Mouse (Mus musculus) regulatory T cell (primary cell): ENCODE data around the gene Atox1.

Experiments used
- in situ Hi-C: fragments of 300-600 bp; cut with MboI, MseI; formaldehyde crosslinking; loops from one replicate; pipeline ENCODE4 v1.15.1; 2025; ENCODE audit warnings: high pct_unique_total_duplicates

Gene Atox1

GRCm38 (mm10) chr11:55413416-55413796 lies 47.6 kb downstream of the Atox1 start:
- in situ Hi-C loops, result no loop called here

GRCm38 (mm10) chr11:55412680-55413415 lies 48.2 kb downstream of the Atox1 start:
- in situ Hi-C loops, result no loop called here

- in situ Hi-C loops, result no loop called here
Measured at GRCm38 (mm10) chr11:55412034-55412433, 49.0 kb downstream of the Atox1 start.

GRCm38 (mm10) chr11:55410502-55410901 lies 50.5 kb downstream of the Atox1 start:
- in situ Hi-C loops, result no loop called here

GRCm38 (mm10) chr11:55410005-55410404 lies 51.0 kb downstream of the Atox1 start:
- in situ Hi-C loops, result no loop called here

- in situ Hi-C loops, result loop anchor here (5.0 kb wide), 1 partner anchor 35 kb away; no protein-coding TSS in a partner anchor
Measured at GRCm38 (mm10) chr11:55407133-55407532, 53.9 kb downstream of the Atox1 start.

- in situ Hi-C loops, result loop anchor here (5.0 kb wide), 1 partner anchor 36 kb away; no protein-coding TSS in a partner anchor
Measured at GRCm38 (mm10) chr11:55405601-55406469, 55.2 kb downstream of the Atox1 start.

GRCm38 (mm10) chr11:55404659-55405457 lies 56.2 kb downstream of the Atox1 start:
- in situ Hi-C loops, result loop anchor here (5.0 kb wide), 1 partner anchor 37 kb away; no protein-coding TSS in a partner anchor

GRCm38 (mm10) chr11:55400863-55401262 lies 60.2 kb downstream of the Atox1 start:
- in situ Hi-C loops, result no loop called here

- in situ Hi-C loops, result no loop called here
Measured at GRCm38 (mm10) chr11:55398371-55398770, 62.7 kb downstream of the Atox1 start.

GRCm38 (mm10) chr11:55397441-55397840 lies 63.6 kb downstream of the Atox1 start:
- in situ Hi-C loops, result no loop called here

- in situ Hi-C loops, result no loop called here
Measured at GRCm38 (mm10) chr11:55397036-55397435, 64.0 kb downstream of the Atox1 start.
